Mouse (Mus musculus): Measurements from ENCODE around the gene Adcy9. TPM values are rescaled to one million over a fixed set of nuclear protein-coding genes. Genes with fewer than 3 reads are reported as not detected.

The Adcy9 gene
- polyA plus RNA-seq, 1 experiment: 10.4 TPM

GRCm38 (mm10) chr16:4276151-4276550 lies 144.1 kb downstream of the Adcy9 start:
- no peak for DNase-seq
- WGBS: 86% methylated on average over 2 of the region's 2 CpGs
- no peaks in the 10 kb centered on the region for H3K4me1 ChIP-seq (ENCODE audit: control insufficient read depth, insufficient read depth, low read length)
- TF ChIP-seq CTCF (conservative IDR thresholded peaks at IDR 0.05; ENCODE audit: insufficient read depth, insufficient read length, low read depth, low read length): no peak
- TF ChIP-seq POLR2A (IDR thresholded peaks at IDR 0.05; ENCODE audit: low read depth, low read length): no peak
- no peak overlapping the region for H3K27ac ChIP-seq (ENCODE audit: insufficient read depth, low read depth, low read length)
- no peaks in the 10 kb centered on the region for H3K36me3 ChIP-seq (ENCODE audit: control insufficient read depth, insufficient read depth, low read length)
- no peaks in the 10 kb centered on the region for H3K27me3 ChIP-seq (replicated peaks; ENCODE audit: control insufficient read depth, insufficient read depth, low read length)
- H3K4me3 ChIP-seq (ENCODE audit: insufficient read depth, low read depth, low read length): no peak overlapping the region

- TF ChIP-seq CTCF (conservative IDR thresholded peaks at IDR 0.05; ENCODE audit: insufficient read depth, insufficient read length, low read depth, low read length) (no peak), POLR2A (IDR thresholded peaks at IDR 0.05; ENCODE audit: low read depth, low read length) (no peak)
- Histone ChIP-seq H3K4me3 (ENCODE audit: insufficient read depth, low read depth, low read length) (no peak overlapping the region), H3K4me1 (ENCODE audit: control insufficient read depth, insufficient read depth, low read length) (no peaks in the 10 kb centered on the region), H3K27ac (ENCODE audit: insufficient read depth, low read depth, low read length) (no peak overlapping the region), H3K27me3 (replicated peaks; ENCODE audit: control insufficient read depth, insufficient read depth, low read length) (no peaks in the 10 kb centered on the region), H3K36me3 (ENCODE audit: control insufficient read depth, insufficient read depth, low read length) (no peaks in the 10 kb centered on the region)
- DNase-seq: peak; percentile 86
- WGBS: 41% methylated on average over 12 of the region's 12 CpGs
Observed at GRCm38 (mm10) chr16:4273702-4274476, 146.4 kb downstream of the Adcy9 start.

GRCm38 (mm10) chr16:4272254-4272653 lies 148.0 kb downstream of the Adcy9 start:
- Histone ChIP-seq H3K4me3 (ENCODE audit: insufficient read depth, low read depth, low read length) (no peak overlapping the region), H3K4me1 (ENCODE audit: control insufficient read depth, insufficient read depth, low read length) (no peaks in the 10 kb centered on the region), H3K27me3 (replicated peaks; ENCODE audit: control insufficient read depth, insufficient read depth, low read length) (no peaks in the 10 kb centered on the region), H3K36me3 (ENCODE audit: control insufficient read depth, insufficient read depth, low read length) (no peaks in the 10 kb centered on the region), H3K27ac (ENCODE audit: insufficient read depth, low read depth, low read length) (no peak overlapping the region)
- TF ChIP-seq CTCF (conservative IDR thresholded peaks at IDR 0.05; ENCODE audit: insufficient read depth, insufficient read length, low read depth, low read length) (no peak), POLR2A (IDR thresholded peaks at IDR 0.05; ENCODE audit: low read depth, low read length) (no peak)
- DNase-seq: no peak
- 91% methylated on average over 3 of the region's 3 CpGs for WGBS

GRCm38 (mm10) chr16:4270911-4271310 lies 149.4 kb downstream of the Adcy9 start:
- no peaks in the 10 kb centered on the region for H3K27me3 ChIP-seq (replicated peaks; ENCODE audit: control insufficient read depth, insufficient read depth, low read length)
- WGBS: 16% methylated on average over 1 of the region's 1 CpGs
- no peak overlapping the region for H3K4me3 ChIP-seq (ENCODE audit: insufficient read depth, low read depth, low read length)
- no peaks in the 10 kb centered on the region for H3K36me3 ChIP-seq (ENCODE audit: control insufficient read depth, insufficient read depth, low read length)
- H3K27ac ChIP-seq (ENCODE audit: insufficient read depth, low read depth, low read length): no peak overlapping the region
- H3K4me1 ChIP-seq (ENCODE audit: control insufficient read depth, insufficient read depth, low read length): no peaks in the 10 kb centered on the region
- no peak for TF ChIP-seq CTCF (conservative IDR thresholded peaks at IDR 0.05; ENCODE audit: insufficient read depth, insufficient read length, low read depth, low read length)
- no peak for TF ChIP-seq POLR2A (IDR thresholded peaks at IDR 0.05; ENCODE audit: low read depth, low read length)
- DNase-seq: peak; percentile 30

GRCm38 (mm10) chr16:4267857-4268666 lies 152.2 kb downstream of the Adcy9 start:
- Histone ChIP-seq H3K27ac (ENCODE audit: insufficient read depth, low read depth, low read length) (no peak overlapping the region), H3K27me3 (replicated peaks; ENCODE audit: control insufficient read depth, insufficient read depth, low read length) (no peaks in the 10 kb centered on the region), H3K4me3 (ENCODE audit: insufficient read depth, low read depth, low read length) (peak overlapping the region; percentile 57), H3K36me3 (ENCODE audit: control insufficient read depth, insufficient read depth, low read length) (no peaks in the 10 kb centered on the region), H3K4me1 (ENCODE audit: control insufficient read depth, insufficient read depth, low read length) (no peaks in the 10 kb centered on the region)
- 9% methylated on average over 40 of the region's 40 CpGs for WGBS
- peak; percentile 87 for DNase-seq
- TF ChIP-seq CTCF (conservative IDR thresholded peaks at IDR 0.05; ENCODE audit: insufficient read depth, insufficient read length, low read depth, low read length) (peak; percentile 79), POLR2A (IDR thresholded peaks at IDR 0.05; ENCODE audit: low read depth, low read length) (no peak)

- H3K4me3 ChIP-seq (ENCODE audit: insufficient read depth, low read depth, low read length): no peak overlapping the region
- 62% methylated on average over 9 of the region's 9 CpGs for WGBS
- H3K27ac ChIP-seq (ENCODE audit: insufficient read depth, low read depth, low read length): no peak overlapping the region
Observed at GRCm38 (mm10) chr16:4267453-4267852, 152.8 kb downstream of the Adcy9 start.

GRCm38 (mm10) chr16:4265351-4265750 lies 154.9 kb downstream of the Adcy9 start:
- Histone ChIP-seq H3K4me3 (ENCODE audit: insufficient read depth, low read depth, low read length) (no peak overlapping the region), H3K36me3 (ENCODE audit: control insufficient read depth, insufficient read depth, low read length) (no peaks in the 10 kb centered on the region), H3K27me3 (replicated peaks; ENCODE audit: control insufficient read depth, insufficient read depth, low read length) (no peaks in the 10 kb centered on the region), H3K4me1 (ENCODE audit: control insufficient read depth, insufficient read depth, low read length) (no peaks in the 10 kb centered on the region), H3K27ac (ENCODE audit: insufficient read depth, low read depth, low read length) (no peak overlapping the region)
- no peak for DNase-seq
- 60% methylated on average over 5 of the region's 5 CpGs for WGBS
- no peak for TF ChIP-seq CTCF (conservative IDR thresholded peaks at IDR 0.05; ENCODE audit: insufficient read depth, insufficient read length, low read depth, low read length)
- no peak for TF ChIP-seq POLR2A (IDR thresholded peaks at IDR 0.05; ENCODE audit: low read depth, low read length)

More at GRCm38 (mm10) chr16:4267453-4267852, 152.8 kb downstream of the Adcy9 start:
- no peak for DNase-seq
- TF ChIP-seq POLR2A (IDR thresholded peaks at IDR 0.05; ENCODE audit: low read depth, low read length) (no peak), CTCF (conservative IDR thresholded peaks at IDR 0.05; ENCODE audit: insufficient read depth, insufficient read length, low read depth, low read length) (no peak)
- H3K4me1 ChIP-seq (ENCODE audit: control insufficient read depth, insufficient read depth, low read length): no peaks in the 10 kb centered on the region
- no peaks in the 10 kb centered on the region for H3K36me3 ChIP-seq (ENCODE audit: control insufficient read depth, insufficient read depth, low read length)
- H3K27me3 ChIP-seq (replicated peaks; ENCODE audit: control insufficient read depth, insufficient read depth, low read length): no peaks in the 10 kb centered on the region

Data from kidney, adult 2 months (tissue).